Mouse (Mus musculus) embryo, embryonic 10 days (tissue): ENCODE data around the gene Ror1.

Source experiments
- DNase-seq: peaks from one replicate; pipeline ENCODE4 v3.0.0-alpha.2; 2015; ENCODE audit warnings: low spot score

Gene Ror1

GRCm38 (mm10) chr4:100488447-100488846 lies 392.9 kb downstream of the Ror1 start:
- DNase-seq: no peak
